Mouse (Mus musculus) ovary, adult 18-20 months (tissue): ENCODE results near the gene Zfpm1.

Experiments used
- DNase-seq: peaks from one replicate; pipeline ENCODE4 v3.0.0; 2022; ENCODE audit warnings: low spot score, mixed read lengths

The Zfpm1 gene

DNA sequence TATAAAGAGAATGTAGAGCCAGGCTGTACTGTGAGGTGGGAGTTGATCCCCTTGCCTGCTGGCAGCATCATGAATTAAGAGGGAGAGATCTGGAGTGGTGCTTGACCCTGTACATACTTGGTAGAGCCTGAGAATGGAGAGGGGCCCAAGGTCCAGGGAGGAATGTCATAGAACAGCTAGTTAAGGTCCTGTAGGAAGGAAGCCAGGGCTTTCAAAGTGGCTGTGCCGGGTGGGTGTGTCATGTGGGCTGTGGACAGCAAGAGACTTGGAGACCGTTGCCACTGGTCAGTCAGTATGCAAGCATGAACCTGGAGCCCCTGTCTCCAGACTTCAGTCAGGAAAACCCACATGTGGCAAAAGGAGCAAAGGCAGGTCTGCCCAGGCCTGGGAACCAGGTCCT lies 43.3 kb downstream of the Zfpm1 start:
- no peak for DNase-seq

GRCm38 (mm10) chr8:122326114-122326542 lies 44.2 kb downstream of the Zfpm1 start:
- no peak for DNase-seq

- no peak for DNase-seq
Observed at GRCm38 (mm10) chr8:122329072-122329471, 47.1 kb downstream of the Zfpm1 start.

DNA sequence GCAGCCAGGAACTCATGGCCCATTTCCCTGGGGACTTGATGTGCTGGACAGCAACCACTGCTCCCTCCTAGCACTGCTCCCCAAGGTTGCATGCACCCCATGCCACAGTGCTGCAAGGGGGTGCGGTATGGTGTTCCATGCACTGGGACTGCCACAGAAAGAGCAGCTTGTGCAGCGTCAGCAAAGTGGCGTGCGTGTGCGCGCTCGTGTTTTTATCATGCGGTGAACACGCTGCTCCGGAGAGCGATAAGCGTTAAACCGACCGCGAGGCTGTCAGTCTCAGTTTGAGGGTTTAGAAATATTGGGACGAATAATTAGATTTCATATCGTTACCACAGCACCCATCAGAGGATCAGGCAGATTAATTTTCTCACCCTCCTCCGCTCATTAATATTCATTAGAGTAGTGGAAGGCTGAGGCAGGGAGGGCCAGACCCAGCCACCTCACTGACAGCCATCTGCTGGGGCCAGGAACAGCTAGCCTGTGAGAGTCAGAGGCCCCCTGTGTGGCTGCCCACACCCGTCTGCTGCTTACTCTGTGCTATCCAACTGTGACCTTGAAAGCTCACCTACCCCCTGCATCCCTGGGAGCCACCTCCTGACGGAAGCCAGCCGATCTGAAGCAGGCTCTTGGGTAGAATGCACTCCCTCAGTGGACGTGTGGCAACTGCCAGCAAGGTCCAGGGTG lies 47.8 kb downstream of the Zfpm1 start:
- no peak for DNase-seq

DNA sequence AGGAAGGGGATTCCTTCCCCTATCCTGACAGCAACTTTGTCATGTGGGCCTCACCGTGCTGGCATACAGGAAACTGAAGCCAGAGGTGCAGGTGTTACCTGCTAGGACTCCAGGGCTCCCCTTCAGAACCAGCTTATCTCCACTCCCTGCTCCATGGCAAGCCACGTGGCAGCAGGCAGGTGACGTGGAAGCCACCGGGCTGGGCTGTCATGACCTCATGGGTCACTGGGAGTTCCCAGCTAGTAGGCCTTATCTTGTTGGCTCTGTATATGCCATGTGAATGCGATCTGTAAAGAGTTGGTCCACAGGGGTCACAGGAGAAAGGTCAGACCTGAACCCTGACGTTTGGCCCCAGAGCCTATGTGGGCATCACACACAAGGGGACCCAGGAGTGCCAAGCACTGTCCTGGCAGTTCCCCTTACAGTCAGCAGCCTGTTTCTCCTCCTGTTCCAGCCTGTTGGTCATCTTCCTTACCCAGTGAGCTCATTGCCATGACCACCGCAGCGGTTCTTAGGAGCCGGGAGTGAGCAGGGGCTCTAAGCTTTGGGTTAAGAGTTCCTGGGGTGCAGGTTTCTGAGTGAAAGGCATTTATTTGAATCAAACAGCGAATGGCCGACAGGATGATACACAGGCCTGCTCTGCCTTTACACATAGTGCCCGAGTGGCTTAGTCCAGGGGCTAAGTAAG lies 48.6 kb downstream of the Zfpm1 start:
- no peak for DNase-seq

DNA sequence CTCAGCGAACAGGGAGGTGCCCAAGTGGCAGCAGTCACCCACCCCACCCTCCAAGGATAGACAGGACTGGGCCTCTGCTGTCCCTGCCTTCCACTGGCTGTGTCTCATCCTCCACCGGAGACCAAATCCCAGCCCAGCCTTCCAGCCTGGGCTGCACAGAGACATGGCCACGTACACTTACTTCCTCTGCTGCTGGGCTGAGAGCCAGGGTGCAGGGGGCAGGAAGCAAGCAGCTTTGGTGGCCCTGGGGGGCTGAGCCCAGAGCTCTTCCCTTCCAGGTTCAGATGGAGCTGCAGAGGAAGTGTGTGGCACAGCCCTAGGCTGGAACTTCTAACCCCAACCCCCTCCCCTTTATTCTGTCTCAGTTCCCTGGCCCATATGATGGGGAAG lies 49.2 kb downstream of the Zfpm1 start:
- DNase-seq, result no peak

GRCm38 (mm10) chr8:122332753-122333506 lies 51.0 kb downstream of the Zfpm1 start:
- peak; percentile 41 for DNase-seq

GRCm38 (mm10) chr8:122333531-122333930 lies 51.6 kb downstream of the Zfpm1 start:
- no peak for DNase-seq

DNA sequence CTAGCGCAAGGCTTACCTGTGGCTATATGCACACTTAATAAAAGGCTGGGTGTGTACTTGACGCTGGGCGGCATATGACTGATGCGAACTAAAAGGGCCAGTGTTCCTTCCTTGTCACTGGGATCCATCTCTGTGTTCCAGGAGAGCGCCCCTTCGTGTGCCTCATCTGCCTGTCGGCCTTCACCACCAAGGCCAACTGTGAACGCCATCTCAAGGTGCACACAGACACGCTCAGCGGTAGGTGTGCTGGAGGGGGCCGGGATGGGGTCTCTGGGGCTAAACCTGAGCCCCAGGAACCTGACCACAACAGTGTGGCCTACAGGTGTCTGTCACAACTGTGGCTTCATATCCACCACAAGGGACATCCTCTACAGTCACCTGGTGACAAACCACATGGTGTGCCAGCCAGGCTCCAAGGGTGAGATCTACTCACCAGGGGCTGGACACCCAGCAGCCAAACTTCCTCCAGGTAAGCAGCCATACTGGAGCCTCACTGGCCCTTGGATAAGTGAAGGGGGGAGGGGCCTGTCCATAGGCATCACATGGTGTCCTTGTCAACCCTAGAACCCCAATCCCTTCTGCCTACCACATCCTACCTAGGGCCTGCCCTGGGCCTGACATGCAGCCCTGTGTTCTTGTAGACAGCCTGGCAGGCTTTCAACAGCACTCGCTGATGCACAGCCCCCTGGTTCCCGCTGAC lies 53.0 kb downstream of the Zfpm1 start:
- DNase-seq, result no peak

GRCm38 (mm10) chr8:122335638-122336250 lies 53.8 kb downstream of the Zfpm1 start:
- DNase-seq, result no peak

DNA sequence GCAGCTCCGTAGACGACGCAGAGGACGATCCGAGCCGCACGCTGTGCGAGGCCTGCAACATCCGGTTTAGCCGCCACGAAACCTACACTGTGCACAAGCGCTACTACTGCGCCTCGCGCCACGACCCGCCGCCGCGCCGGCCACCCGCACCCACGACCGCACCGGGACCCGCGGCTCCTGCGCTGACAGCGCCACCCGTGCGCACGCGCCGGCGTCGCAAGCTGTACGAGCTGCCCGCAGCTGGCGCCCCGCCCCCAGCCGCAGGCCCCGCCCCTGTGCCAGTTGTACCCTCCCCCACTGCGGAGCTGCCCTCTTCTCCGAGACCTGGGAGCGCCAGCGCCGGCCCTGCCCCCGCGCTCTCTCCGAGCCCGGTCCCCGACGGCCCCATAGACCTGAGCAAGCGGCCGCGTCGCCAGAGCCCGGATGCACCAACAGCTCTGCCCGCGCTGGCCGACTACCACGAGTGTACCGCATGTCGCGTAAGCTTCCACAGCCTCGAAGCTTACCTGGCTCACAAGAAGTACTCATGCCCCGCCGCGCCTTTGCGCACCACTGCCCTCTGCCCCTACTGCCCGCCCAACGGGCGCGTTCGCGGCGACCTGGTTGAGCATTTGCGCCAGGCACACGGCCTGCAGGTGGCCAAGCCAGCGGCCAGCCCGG lies 54.4 kb downstream of the Zfpm1 start:
- no peak for DNase-seq

- no peak for DNase-seq
Observed at GRCm38 (mm10) chr8:122338852-122339251, 56.9 kb downstream of the Zfpm1 start.

- no peak for DNase-seq
Observed at GRCm38 (mm10) chr8:122340761-122341160, 58.8 kb downstream of the Zfpm1 start.

GRCm38 (mm10) chr8:122341790-122342189 lies 59.8 kb downstream of the Zfpm1 start:
- DNase-seq, result no peak

- DNase-seq, result no peak
Observed at GRCm38 (mm10) chr8:122342362-122342761, 60.4 kb downstream of the Zfpm1 start.

DNA sequence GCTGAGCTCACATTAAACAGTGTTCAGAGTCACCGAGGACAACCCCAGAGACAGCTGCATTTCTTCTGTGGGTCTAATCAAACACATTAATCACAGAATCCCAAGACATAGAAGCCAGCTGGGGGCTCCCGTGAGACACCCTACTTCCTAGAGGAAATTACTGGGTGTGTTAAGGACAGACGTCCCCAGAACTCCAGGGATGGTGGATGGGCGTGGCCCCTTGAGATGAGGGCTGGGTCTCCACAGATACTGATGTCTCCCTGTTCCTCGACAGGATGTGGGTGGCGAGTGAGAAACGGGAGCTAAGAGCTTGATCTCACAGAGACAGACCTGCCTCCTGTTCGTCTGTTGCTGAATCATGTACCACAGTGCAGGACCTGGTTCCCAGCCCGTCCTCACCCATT lies 60.9 kb downstream of the Zfpm1 start:
- DNase-seq, result no peak

DNA sequence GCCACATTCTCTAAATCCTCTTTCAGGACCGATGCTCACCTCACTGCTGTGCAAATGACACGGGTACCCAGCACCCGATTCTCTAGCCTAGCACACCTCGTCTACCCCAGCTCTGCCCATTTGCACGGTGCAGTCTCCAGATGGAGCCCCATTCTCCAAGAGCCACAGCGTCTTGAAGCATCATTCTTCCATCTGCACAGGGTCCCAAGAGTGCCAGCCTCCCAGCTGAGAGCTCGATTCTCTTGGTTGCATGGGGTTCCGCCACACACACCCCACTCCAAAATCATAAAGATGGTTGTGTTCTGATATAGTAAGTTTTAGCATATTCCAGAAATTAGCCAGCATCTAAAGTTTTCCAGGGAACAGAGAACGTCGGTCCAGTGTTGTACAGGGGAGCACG lies 61.4 kb downstream of the Zfpm1 start:
- DNase-seq, result no peak

DNA sequence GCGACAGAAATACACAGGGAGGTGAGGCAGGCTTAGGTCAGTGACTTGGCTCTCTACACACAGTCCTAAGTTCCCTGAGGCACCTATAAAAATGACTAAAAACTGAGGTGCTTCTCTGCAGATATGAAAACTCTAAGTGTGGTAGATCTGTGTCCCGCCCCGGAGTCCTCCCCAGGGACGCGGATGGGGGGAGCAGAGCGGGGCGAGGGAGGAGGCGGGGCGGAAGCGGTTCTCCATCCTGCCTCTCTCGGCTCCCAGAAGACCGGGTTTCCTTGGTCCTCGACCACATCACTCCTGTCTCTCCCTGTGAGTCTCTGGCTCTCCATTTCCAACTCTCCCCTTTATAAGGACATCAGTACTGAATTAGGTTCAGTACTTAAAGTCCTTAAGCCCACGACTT lies 61.8 kb downstream of the Zfpm1 start:
- no peak for DNase-seq

GRCm38 (mm10) chr8:122344219-122344618 lies 62.3 kb downstream of the Zfpm1 start:
- DNase-seq, result no peak

DNA sequence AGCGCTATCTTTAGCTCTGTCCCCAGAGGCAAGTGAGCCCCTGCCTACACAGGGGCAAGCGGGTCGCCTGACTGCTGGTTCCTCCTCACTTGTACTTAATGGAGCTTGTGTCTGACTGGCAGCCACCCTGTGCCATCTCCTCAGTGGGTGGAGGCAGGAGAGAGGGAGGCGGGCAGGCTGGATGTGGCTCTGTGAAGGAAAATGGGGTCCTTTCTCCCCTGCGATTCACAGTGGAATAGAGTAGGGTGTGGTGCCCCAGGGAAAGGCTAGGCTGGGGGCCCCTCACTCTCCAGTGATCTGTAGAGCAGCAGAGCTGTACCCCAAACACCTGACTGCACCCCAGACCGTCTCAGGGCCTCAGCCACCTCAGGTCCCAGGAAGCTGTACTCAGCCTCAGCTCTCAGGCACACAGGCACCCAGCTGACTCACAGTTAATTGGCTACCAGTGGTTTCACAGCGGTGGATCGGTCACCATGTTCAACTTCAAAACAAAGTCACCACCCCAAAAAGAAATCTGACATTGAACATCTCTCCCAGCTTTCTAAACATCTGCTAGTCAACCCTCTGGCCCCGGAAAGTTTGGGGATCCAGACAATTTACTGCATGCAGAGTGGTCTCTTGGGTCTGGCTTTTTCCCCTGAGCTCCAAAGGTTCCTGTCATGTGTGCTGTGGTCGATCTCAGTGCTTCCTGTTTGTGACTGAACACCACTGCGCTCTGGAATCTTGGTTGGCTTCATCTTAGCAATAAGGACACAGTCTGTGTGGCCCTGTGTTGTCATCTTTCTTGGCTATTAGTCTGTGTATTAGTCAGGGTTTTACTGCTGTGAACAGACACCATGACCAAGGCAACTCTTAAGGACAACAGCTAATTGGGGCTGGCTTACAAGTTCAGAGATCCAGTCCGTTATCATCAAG lies 63.5 kb downstream of the Zfpm1 start:
- DNase-seq, result no peak
